In genomic region chr3:63899309-63899695, GRCm38 (mm10) we compare ENCODE assay signal across 8 mouse cellular contexts. TPM values are rescaled to one million over a fixed set of nuclear protein-coding genes. Genes with fewer than 3 reads are reported as not detected.
DNase-seq lines count a peak whose midpoint lies in the region; ATAC-seq and TF ChIP-seq lines count a peak whose summit lies in the region.

TSS of gene Plch1 (minus strand) at chr3:63899472.

- H3K4me1 ChIP-seq in cerebellum, adult 2 months (ENCODE audit: control insufficient read depth, insufficient read depth, low read length) = no peaks in the 10 kb centered on the region
- H3K4me1 ChIP-seq in liver, embryonic 12.5 days = peaks cover 3% of the 10 kb centered on the region; the same call in 1 of the 2 replicates

- H3K36me3 ChIP-seq in liver, embryonic 12.5 days = no peaks in the 10 kb centered on the region
- no peaks in the 10 kb centered on the region for H3K36me3 ChIP-seq in myocyte (ENCODE audit: control insufficient read depth, insufficient read depth)

- peak; percentile 80 for ATAC-seq in frontal cortex, adult (ENCODE audit: low TSS enrichment)
- peak; percentile 51; the same call in 1 of the 2 replicates for ATAC-seq in liver, embryonic 12.5 days

- DNase-seq in layer of hippocampus, adult 18-20 months (ENCODE audit: low spot score in 2 of 2) = peak; percentile 6 to 32
- DNase-seq in layer of hippocampus, adult 9-11 months = no peak
- peak; percentile 35 to 42 for DNase-seq in cerebellum, adult 2 months
- peak; percentile 54 for DNase-seq in kidney, adult 18-20 months
- DNase-seq in thymus, postnatal 36 days = peak; percentile 9 to 24

- H3K9me3 ChIP-seq in liver, embryonic 12.5 days (replicated peaks) = no peaks in the 10 kb centered on the region

- WGBS in cerebellum, adult 2 months = under 1% methylated on average over 12 of the region's 12 CpGs
- WGBS in liver, embryonic 12.5 days (ENCODE audit: insufficient replicate concordance) = under 1% methylated on average over 12 of the region's 12 CpGs

- H3K79me2 ChIP-seq in myocyte (ENCODE audit: control insufficient read depth, insufficient read depth) = no peaks in the 10 kb centered on the region

- H3K4me3 ChIP-seq in cerebellum, adult 2 months (replicated peaks; ENCODE audit: insufficient read depth, low read depth, low read length) = peak within 1 kb of the TSS; percentile 80
- peak within 1 kb of the TSS; percentile 56 for H3K4me3 ChIP-seq in liver, embryonic 12.5 days
- no peak within 1 kb of the TSS for H3K4me3 ChIP-seq in myocyte

- no peak for TF ChIP-seq CTCF in cerebellum, adult 2 months (IDR thresholded peaks at IDR 0.05; ENCODE audit: borderline replicate concordance, insufficient read depth, low read depth, low read length)

- peak within 1 kb of the TSS; percentile 79 for H3K4me2 ChIP-seq in liver, embryonic 12.5 days
- H3K4me2 ChIP-seq in myocyte (ENCODE audit: low read depth) = peak within 1 kb of the TSS; percentile 66

- no peak for TF ChIP-seq POLR2A in cerebellum, adult 2 months (IDR thresholded peaks at IDR 0.05; ENCODE audit: borderline replicate concordance, insufficient read depth, low read length)
- no peak for TF ChIP-seq POLR2A in myocyte (IDR thresholded peaks at IDR 0.05; ENCODE audit: insufficient read length, low read depth)

- no peaks in the 10 kb centered on the region for H3K27me3 ChIP-seq in cerebellum, adult 2 months (ENCODE audit: control insufficient read depth, insufficient read depth, low read length)
- peaks cover 36% of the 10 kb centered on the region for H3K27me3 ChIP-seq in liver, embryonic 12.5 days (replicated peaks)
- peaks cover 12% of the 10 kb centered on the region for H3K27me3 ChIP-seq in myocyte (ENCODE audit: control insufficient read depth, insufficient read depth, insufficient read length)

- no peak within 1 kb of the TSS for H3ac ChIP-seq in myocyte (ENCODE audit: control insufficient read depth, insufficient read length)

- H3K27ac ChIP-seq in cerebellum, adult 2 months (ENCODE audit: insufficient read depth, low read length) = no peak within 1 kb of the TSS
- H3K27ac ChIP-seq in liver, embryonic 12.5 days = no peak within 1 kb of the TSS

- peak within 1 kb of the TSS; percentile 41; the same call in 1 of the 2 replicates for H3K9ac ChIP-seq in liver, embryonic 12.5 days

TF ChIP-seq in myocyte, 11 proteins besides CTCF, POLR2A, EP300 and RAD21:
- TF ChIP-seq USF1 (IDR thresholded peaks at IDR 0.05; ENCODE audit: low read depth) (no peak), SRF (IDR thresholded peaks at IDR 0.05; ENCODE audit: control insufficient read depth, insufficient read length, low read depth) (no peak), REST (IDR thresholded peaks at IDR 0.05; ENCODE audit: insufficient read depth, insufficient read length) (no peak), MYOG (IDR thresholded peaks at IDR 0.05; ENCODE audit: control insufficient read depth in 1 of 3, insufficient read depth in 1 of 3, insufficient read length in 2 of 3, low read depth in 2 of 3) (no peak), E2F4 (IDR thresholded peaks at IDR 0.05; ENCODE audit: insufficient read depth) (no peak)

RNA-seq across cellular contexts. Expression of gene Plch1, which starts in this region (rescaled TPM):
- total RNA-seq in layer of hippocampus, adult 18-20 months (2021) = 1 to 10 TPM; 4.6 to 4.7 TPM
- polyA plus RNA-seq in cerebellum, adult 2 months (2012; rRNA removed) = 13.1 and 14.3 TPM in 2 replicates
- 0.14 and 0.19 TPM in 2 replicates for polyA plus RNA-seq in liver, embryonic 12.5 days (2016; fragmentation: Nextera tagmentation; extraction: Ambion mirVana)
- 0.01 TPM for polyA plus RNA-seq in myocyte (2012; fragmentation: generic; extraction: Trizol)

Comparison
In these comparisons a context has a peak if more than half of its experiments do, and no peak if none do; other contexts are left out.
1. RNA of gene Plch1 (polyA plus RNA-seq): 13.1 to 14.3 TPM in cerebellum, adult 2 months; 0.14 to 0.19 TPM in liver, embryonic 12.5 days and 0.01 TPM in myocyte (single experiment); every median in the first group is over 10 times any median in the second.
2. Peak in ATAC-seq, H3K4me3 ChIP-seq, H3K9ac ChIP-seq and H3K4me2 ChIP-seq in liver, embryonic 12.5 days; RNA of the gene not detected or under 1 TPM.